Mouse (Mus musculus): Measurements from ENCODE around the gene Lekr1.

Lekr1 gene

DNA sequence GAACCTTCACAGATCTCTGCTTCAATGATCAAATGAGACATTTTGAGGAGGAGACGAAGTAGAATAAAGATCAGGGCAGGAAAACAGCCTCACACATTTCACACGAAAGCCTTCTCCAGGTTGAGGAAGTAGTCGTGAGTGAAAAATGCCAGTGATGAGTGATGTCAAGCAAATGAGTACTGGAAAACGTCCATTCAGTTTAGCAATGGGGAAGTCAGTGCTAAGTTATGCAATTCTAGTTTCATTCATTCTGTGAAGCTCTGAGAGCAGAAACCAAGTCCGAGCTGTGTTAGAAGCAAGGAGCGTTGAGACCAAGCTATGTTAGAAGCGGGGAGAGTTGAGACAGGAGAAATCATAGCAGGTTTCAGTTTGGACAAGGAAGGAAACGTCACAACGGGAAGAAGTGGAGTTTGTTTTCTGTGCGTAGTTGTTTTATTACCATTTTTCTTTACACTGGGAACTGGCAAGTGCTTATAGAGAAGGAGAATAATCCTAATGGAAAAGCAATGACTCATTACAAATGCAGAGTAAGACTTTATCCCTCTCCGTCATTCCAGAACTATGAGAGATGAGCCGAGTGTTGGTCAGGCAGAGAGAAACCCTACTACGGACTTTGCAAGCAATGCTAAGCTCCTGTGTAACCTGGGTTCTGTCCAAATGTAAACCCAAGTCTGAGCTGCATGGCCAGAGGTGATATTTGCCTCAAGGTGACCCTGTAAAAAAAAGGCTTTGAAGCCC, 207.2 kb downstream of the Lekr1 start:
- DNase-seq (ENCODE audit: low spot score), result no peak

All from ovary, postnatal 36 days (tissue).